In genomic region chr4:137305831-137306576, GRCm38 (mm10) we compare ENCODE assay signal across 10 mouse cellular contexts. TPM values are rescaled to one million over a fixed set of nuclear protein-coding genes. Genes with fewer than 3 reads are reported as not detected.
DNase-seq lines count a peak whose midpoint lies in the region; ATAC-seq and TF ChIP-seq lines count a peak whose summit lies in the region.
"Had no signal": no experiment of that assay in that cellular context is flagged by ENCODE, and none has a peak within 500 bp of the region (broad histone marks: within the 10 kb centered on the region; RNA-seq: fewer than 3 reads in every experiment).

No protein-coding gene starts in this region.

- peaks cover 20% of the 10 kb centered on the region for H3K4me1 ChIP-seq in intestine, embryonic 14.5 days (replicated peaks; ENCODE audit: control insufficient read depth, insufficient read depth, low read length)
- no peaks in the 10 kb centered on the region for H3K4me1 ChIP-seq in intestine, postnatal 0 days (replicated peaks; ENCODE audit: control insufficient read depth, insufficient read depth, low read length)
- peaks cover 3% of the 10 kb centered on the region for H3K4me1 ChIP-seq in embryonic facial prominence, embryonic 14.5 days (ENCODE audit: control insufficient read depth, insufficient read depth, low read length)
- peaks cover 27% of the 10 kb centered on the region for H3K4me1 ChIP-seq in hindbrain, embryonic 13.5 days (replicated peaks)
- peaks cover 21% of the 10 kb centered on the region for H3K4me1 ChIP-seq in limb, embryonic 14.5 days (ENCODE audit: control insufficient read depth, insufficient read depth, low read length)

- H3K9me3 ChIP-seq in intestine, embryonic 14.5 days (ENCODE audit: control insufficient read depth, low read length) = no peaks in the 10 kb centered on the region
- H3K9me3 ChIP-seq in intestine, postnatal 0 days (ENCODE audit: control insufficient read depth) = no peaks in the 10 kb centered on the region
- no peaks in the 10 kb centered on the region for H3K9me3 ChIP-seq in embryonic facial prominence, embryonic 14.5 days (ENCODE audit: control insufficient read depth, low read length)
- no peaks in the 10 kb centered on the region for H3K9me3 ChIP-seq in hindbrain, embryonic 13.5 days
- no peaks in the 10 kb centered on the region for H3K9me3 ChIP-seq in limb, embryonic 14.5 days (ENCODE audit: control insufficient read depth, low read length)
- H3K9me3 ChIP-seq: G1E had no signal

- ATAC-seq in intestine, embryonic 14.5 days (replicated peaks; ENCODE audit: low FRiP score, low TSS enrichment, low read depth) = peak; percentile 37
- ATAC-seq in intestine, postnatal 0 days = no peak
- ATAC-seq in embryonic facial prominence, embryonic 14.5 days (ENCODE audit: low read depth) = no peak
- ATAC-seq in hindbrain, embryonic 13.5 days (ENCODE audit: low FRiP score) = no peak
- peak; percentile 24; the same call in 1 of the 2 replicates for ATAC-seq in limb, embryonic 14.5 days (ENCODE audit: low FRiP score, low read depth)
- ATAC-seq: inflammation-experienced regulatory T-cells, adult 6 months had no signal

- no peak overlapping the region for H3K4me2 ChIP-seq in intestine, embryonic 14.5 days (ENCODE audit: low read length)
- no peak overlapping the region for H3K4me2 ChIP-seq in intestine, postnatal 0 days (replicated peaks; ENCODE audit: low read depth)
- H3K4me2 ChIP-seq in embryonic facial prominence, embryonic 14.5 days (ENCODE audit: low read depth, low read length) = no peak overlapping the region
- H3K4me2 ChIP-seq in hindbrain, embryonic 13.5 days = no peak overlapping the region
- no peak overlapping the region for H3K4me2 ChIP-seq in limb, embryonic 14.5 days (replicated peaks; ENCODE audit: low read depth, low read length, severe bottlenecking)

- no peak for DNase-seq in intestine, embryonic 14.5 days (ENCODE audit: low spot score)
- DNase-seq in embryonic facial prominence, embryonic 14.5 days (ENCODE audit: low spot score) = no peak
- no peak for DNase-seq in limb, embryonic 14.5 days (ENCODE audit: low spot score)
- no peak for DNase-seq in frontal cortex, adult 2 months (ENCODE audit: extremely low spot score in 1 of 2, low spot score in 1 of 2)
- no peak for DNase-seq in c-Kit-positive CD71-positive TER-119-positive erythroid progenitor cells, embryonic 14.5 days (ENCODE audit: low spot score)
- DNase-seq: right cerebral cortex, postnatal 4 days had no signal

- H3K27ac ChIP-seq in intestine, embryonic 14.5 days (ENCODE audit: low read depth) = peak overlapping the region; percentile 60; the same call in 1 of the 2 replicates
- no peak overlapping the region; the same call in 1 of the 2 replicates for H3K27ac ChIP-seq in intestine, postnatal 0 days (ENCODE audit: low read depth, low read length)
- no peak overlapping the region for H3K27ac ChIP-seq in embryonic facial prominence, embryonic 14.5 days (replicated peaks; ENCODE audit: low read depth, low read length)
- peak overlapping the region; percentile 66 for H3K27ac ChIP-seq in hindbrain, embryonic 13.5 days
- 0 out of 2 replicates have a peak overlapping the region, but pooled peaks have one; percentile 38 for H3K27ac ChIP-seq in limb, embryonic 14.5 days (replicated peaks; ENCODE audit: low read depth, low read length)

- WGBS in intestine, embryonic 14.5 days = 41% methylated on average over 13 of the region's 13 CpGs
- 56% methylated on average over 13 of the region's 13 CpGs for WGBS in intestine, postnatal 0 days
- WGBS in embryonic facial prominence, embryonic 14.5 days = 73% methylated on average over 13 of the region's 13 CpGs
- WGBS in hindbrain, embryonic 13.5 days = 51% methylated on average over 13 of the region's 13 CpGs
- 24% methylated on average over 13 of the region's 13 CpGs for WGBS in limb, embryonic 14.5 days

- 0 out of 2 replicates have a peak, but pooled peaks cover 6% of the 10 kb centered on the region for H3K36me3 ChIP-seq in intestine, embryonic 14.5 days (ENCODE audit: control insufficient read depth, insufficient read depth, low read length)
- peaks cover 4% of the 10 kb centered on the region; the same call in 1 of the 2 replicates for H3K36me3 ChIP-seq in intestine, postnatal 0 days (ENCODE audit: control insufficient read depth, insufficient read depth)
- H3K36me3 ChIP-seq in embryonic facial prominence, embryonic 14.5 days (ENCODE audit: control insufficient read depth, insufficient read depth, low read length) = no peaks in the 10 kb centered on the region
- H3K36me3 ChIP-seq in hindbrain, embryonic 13.5 days = no peaks in the 10 kb centered on the region
- peaks cover 8% of the 10 kb centered on the region; the same call in 1 of the 2 replicates for H3K36me3 ChIP-seq in limb, embryonic 14.5 days (ENCODE audit: control insufficient read depth, insufficient read depth, low read length)

- no peak for TF ChIP-seq CTCF in intestine, postnatal 0 days (IDR thresholded peaks at IDR 0.05; ENCODE audit: low read depth)

- H3K9ac ChIP-seq in intestine, embryonic 14.5 days (ENCODE audit: low read length) = no peak overlapping the region
- H3K9ac ChIP-seq in intestine, postnatal 0 days (ENCODE audit: low read depth, low read length) = no peak overlapping the region
- H3K9ac ChIP-seq in embryonic facial prominence, embryonic 14.5 days (ENCODE audit: low read depth, low read length) = peak overlapping the region; percentile 16; the same call in 1 of the 2 replicates
- H3K9ac ChIP-seq in hindbrain, embryonic 13.5 days = peak overlapping the region; percentile 43; the same call in 1 of the 2 replicates
- no peak overlapping the region for H3K9ac ChIP-seq in limb, embryonic 14.5 days (ENCODE audit: low read depth, low read length, severe bottlenecking)

- H3K27me3 ChIP-seq in intestine, embryonic 14.5 days (replicated peaks; ENCODE audit: control insufficient read depth, insufficient read depth, low read length) = no peaks in the 10 kb centered on the region
- H3K27me3 ChIP-seq in intestine, postnatal 0 days (replicated peaks; ENCODE audit: control insufficient read depth, insufficient read depth, low read length) = no peaks in the 10 kb centered on the region
- no peaks in the 10 kb centered on the region for H3K27me3 ChIP-seq in embryonic facial prominence, embryonic 14.5 days (replicated peaks; ENCODE audit: control insufficient read depth, insufficient read depth, low read length)
- no peaks in the 10 kb centered on the region for H3K27me3 ChIP-seq in hindbrain, embryonic 13.5 days
- H3K27me3 ChIP-seq in limb, embryonic 14.5 days (ENCODE audit: control insufficient read depth, insufficient read depth, low read length) = no peaks in the 10 kb centered on the region

- no peak for TF ChIP-seq POLR2A in limb, embryonic 14.5 days (IDR thresholded peaks at IDR 0.05; ENCODE audit: borderline replicate concordance, extremely low read depth, insufficient read depth, insufficient read length)

- H3K4me3 ChIP-seq in intestine, embryonic 14.5 days (ENCODE audit: low read depth, low read length) = no peak overlapping the region
- H3K4me3 ChIP-seq in intestine, postnatal 0 days (ENCODE audit: low read depth, low read length) = no peak overlapping the region
- H3K4me3 ChIP-seq in embryonic facial prominence, embryonic 14.5 days (ENCODE audit: low read depth, low read length) = no peak overlapping the region
- H3K4me3 ChIP-seq in hindbrain, embryonic 13.5 days = no peak overlapping the region
- no peak overlapping the region for H3K4me3 ChIP-seq in limb, embryonic 14.5 days (replicated peaks; ENCODE audit: low read length)

RNA-seq across cellular contexts. Expression of gene Wnt4, which starts 28.7 kb away (rescaled TPM):
- 1.8 and 2.2 TPM in 2 replicates for polyA plus RNA-seq in intestine, embryonic 14.5 days (2014; fragmentation: Nextera tagmentation; extraction: Ambion mirVana)
- 2.1 and 2.4 TPM in 2 replicates for polyA plus RNA-seq in intestine, postnatal 0 days (2015; fragmentation: Nextera tagmentation; extraction: Ambion mirVana)
- 4.7 and 5.6 TPM in 2 replicates for polyA plus RNA-seq in embryonic facial prominence, embryonic 14.5 days (2014; fragmentation: Nextera tagmentation; extraction: Ambion mirVana)
- 1.2 and 1.5 TPM in 2 replicates for polyA plus RNA-seq in hindbrain, embryonic 13.5 days (2015; fragmentation: Nextera tagmentation; extraction: Ambion mirVana)
- polyA plus RNA-seq in limb, embryonic 14.5 days (2012; rRNA removed) = 15.4 and 16.0 TPM in 2 replicates
- 16.0 and 23.0 TPM in 2 replicates for polyA plus RNA-seq in limb, embryonic 14.5 days (2014; fragmentation: Nextera tagmentation; extraction: Ambion mirVana)
- polyA plus RNA-seq in frontal cortex, adult 2 months (2012; rRNA removed) = 8.7 and 9.6 TPM in 2 replicates
- polyA plus RNA-seq: G1E had no signal

RNA-seq across cellular contexts. Expression of gene Cdc42, which starts 51.5 kb away (rescaled TPM):
- 632 and 704 TPM in 2 replicates for polyA plus RNA-seq in intestine, embryonic 14.5 days (2014; fragmentation: Nextera tagmentation; extraction: Ambion mirVana)
- 461 and 471 TPM in 2 replicates for polyA plus RNA-seq in intestine, postnatal 0 days (2015; fragmentation: Nextera tagmentation; extraction: Ambion mirVana)
- polyA plus RNA-seq in embryonic facial prominence, embryonic 14.5 days (2014; fragmentation: Nextera tagmentation; extraction: Ambion mirVana) = 714 and 769 TPM in 2 replicates
- 840 and 841 TPM in 2 replicates for polyA plus RNA-seq in hindbrain, embryonic 13.5 days (2015; fragmentation: Nextera tagmentation; extraction: Ambion mirVana)
- polyA plus RNA-seq in limb, embryonic 14.5 days (2012; rRNA removed) = 300 and 342 TPM in 2 replicates
- 720 and 741 TPM in 2 replicates for polyA plus RNA-seq in limb, embryonic 14.5 days (2014; fragmentation: Nextera tagmentation; extraction: Ambion mirVana)
- 419 and 422 TPM in 2 replicates for polyA plus RNA-seq in frontal cortex, adult 2 months (2012; rRNA removed)

Comparison
In these comparisons a context has a peak if more than half of its experiments do, and no peak if none do; other contexts are left out.
1. ATAC-seq: peak in intestine, embryonic 14.5 days (single experiment) and limb, embryonic 14.5 days (single experiment); none in intestine, postnatal 0 days (single experiment), embryonic facial prominence, embryonic 14.5 days (single experiment) and hindbrain, embryonic 13.5 days (single experiment).
2. H3K27ac ChIP-seq: peak in intestine, embryonic 14.5 days (single experiment), hindbrain, embryonic 13.5 days (single experiment) and limb, embryonic 14.5 days (single experiment); none in intestine, postnatal 0 days (single experiment) and embryonic facial prominence, embryonic 14.5 days (single experiment).
3. H3K9ac ChIP-seq: peak in embryonic facial prominence, embryonic 14.5 days (single experiment) and hindbrain, embryonic 13.5 days (single experiment); none in intestine, embryonic 14.5 days (single experiment), intestine, postnatal 0 days (single experiment) and limb, embryonic 14.5 days (single experiment).